Comparison of ENCODE assay signal across 7 mouse cellular contexts in the genomic region with DNA sequence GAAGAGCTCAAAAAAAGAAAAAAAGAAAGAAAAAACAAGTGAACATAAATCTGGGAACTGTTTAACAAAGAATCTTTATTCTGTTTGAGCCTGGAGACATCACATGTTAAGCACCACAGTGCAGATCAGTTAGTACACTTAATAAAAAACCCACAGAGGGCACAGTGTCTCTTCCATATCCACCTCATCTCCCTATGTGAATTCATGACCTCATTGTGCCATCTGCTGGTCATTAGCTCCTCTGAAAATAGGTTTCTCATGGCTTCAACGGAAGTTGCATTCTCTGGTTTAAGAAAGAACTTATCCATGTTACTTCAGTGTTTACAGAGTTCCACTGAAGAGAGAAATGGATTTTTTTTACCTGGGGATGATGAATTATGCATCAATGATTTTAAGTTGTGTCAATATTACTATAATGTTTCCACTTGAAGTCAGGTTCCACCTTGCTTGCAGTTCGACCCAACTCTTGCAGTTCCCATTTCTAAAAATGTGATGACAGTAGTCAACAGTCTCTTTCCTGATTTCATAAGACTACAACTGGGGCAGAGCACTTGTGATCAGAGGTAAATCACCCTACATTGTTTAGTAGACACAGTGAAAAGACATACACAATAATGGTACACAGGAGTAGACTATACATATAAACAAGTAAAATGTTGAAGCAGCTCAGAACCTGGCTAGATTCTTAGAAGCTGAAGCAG.
DNase-seq lines count a peak whose midpoint lies in the region; ATAC-seq lines count a peak whose summit lies in the region.
"Not testable (repeated sequence)": the region's sequence is repeated elsewhere in the genome, so short reads cannot be mapped to it uniquely, and the experiment has no call there.

No protein-coding gene starts in this region.

- not testable (repeated sequence) for H3K36me3 ChIP-seq in splenic B cell, adult 2 months (ENCODE audit: control insufficient read depth, insufficient read depth, low read length, poor library complexity, severe bottlenecking)

- DNase-seq in CD4-positive, CD25-positive, alpha-beta regulatory T cell, adult 2 months (ENCODE audit: low read depth, low spot score), result peak; percentile 33
- DNase-seq in T-cell, adult 2 months (ENCODE audit: low spot score), result peak; percentile 17
- DNase-seq in lung, postnatal 36 days, result peak; percentile 5
- peak; percentile 20 for DNase-seq in splenic B cell, adult 2 months (ENCODE audit: low read depth, low spot score)
- peak; percentile 24 for DNase-seq in thymus, postnatal 25 days

- not testable (repeated sequence) for H3K27me3 ChIP-seq in splenic B cell, adult 2 months (ENCODE audit: control insufficient read depth, insufficient read depth, low read length, poor library complexity, severe bottlenecking)

- ATAC-seq in hematopoietic stem cell, adult 5-6 weeks (replicated peaks in 1 of 2; ENCODE audit: insufficient read depth in 1 of 2, low FRiP score in 2 of 2, low TSS enrichment in 1 of 2, low read depth in 1 of 2, poor library complexity in 2 of 2, severe bottlenecking in 2 of 2), result peak; percentile 62 to 66; a peak in 2 of 4 replicates
- ATAC-seq in megakaryocyte-erythroid progenitor cell, adult 5-6 weeks (replicated peaks; ENCODE audit: low FRiP score, low TSS enrichment, poor library complexity, severe bottlenecking), result 0 out of 2 replicates have a peak, but pooled peaks have one; percentile 50

Comparison
In these comparisons a context has a peak if more than half of its experiments do, and no peak if none do; other contexts are left out.
1. Peak in every context shown above with its lines: DNase-seq and ATAC-seq.